Mouse (Mus musculus) G1E (cell line): Measurements from ENCODE around the gene Atp6v0a1. TPM values are rescaled to one million over a fixed set of nuclear protein-coding genes. Genes with fewer than 3 reads are reported as not detected.

Experiments
- ATAC-seq: 2 replicates; pipeline ENCODE4 v1.8.0; 2016; ENCODE audit warnings: mild to moderate bottlenecking; ENCODE audit not compliant: insufficient number of reproducible peaks, poor library complexity, low FRiP score, severe bottlenecking; ENCODE audit errors: extremely low read depth
- DNase-seq: peaks from one replicate; pipeline ENCODE4 v3.0.0; 2012; ENCODE audit warnings: low spot score
- H3K27me3 ChIP-seq: 2 replicates; pipeline ENCODE4 v1.6.1; 2012; ENCODE audit warnings: mild to moderate bottlenecking, low read length, inconsistent platforms; ENCODE audit not compliant: insufficient read depth
- H3K36me3 ChIP-seq: replicated peaks from 2 replicates; pipeline ENCODE3; 2012; ENCODE audit warnings: mild to moderate bottlenecking, inconsistent platforms
- H3K4me1 ChIP-seq: 2 replicates; pipeline ENCODE4 v1.6.1; 2012; ENCODE audit warnings: low read depth, low read length, inconsistent platforms, mixed read lengths; ENCODE audit not compliant: insufficient read depth
- H3K4me3 ChIP-seq: 2 replicates; pipeline ENCODE4 v1.5.1; 2012; ENCODE audit warnings: low read depth, mild to moderate bottlenecking, inconsistent platforms, low read length, moderate library complexity, mixed read lengths
- H3K9me3 ChIP-seq: replicated peaks from 2 replicates; pipeline ENCODE4 v1.6.1; 2012; ENCODE audit warnings: inconsistent platforms
- CTCF ChIP-seq: IDR thresholded peaks from 2 replicates; pipeline ENCODE4 v1.5.1; 2012; ENCODE audit warnings: low read depth, low read length, inconsistent platforms, mixed read lengths
- GATA1 ChIP-seq: IDR thresholded peaks from 2 replicates; pipeline ENCODE4 v1.6.1; 2012; ENCODE audit warnings: borderline replicate concordance, low read length, inconsistent platforms, mixed read lengths
- GATA2 ChIP-seq: IDR thresholded peaks from 2 replicates; pipeline ENCODE4 v1.6.1; 2012; ENCODE audit warnings: low read depth, low read length, inconsistent platforms, borderline replicate concordance
- POLR2AphosphoS5 ChIP-seq: IDR thresholded peaks from 2 replicates; pipeline ENCODE4 v1.6.1; 2012; ENCODE audit warnings: low read depth, low read length, inconsistent platforms; ENCODE audit not compliant: insufficient replicate concordance
- TAL1 ChIP-seq: conservative IDR thresholded peaks from 2 replicates; pipeline ENCODE4 v1.6.1; 2012; ENCODE audit warnings: low read depth, low read length, inconsistent platforms, mixed read lengths
- polyA plus RNA-seq: library from polyadenylated mRNA; stranded (reverse); fragments of >175 nt; gene quantifications from 2 replicates; pipeline ENCODE4 v1.2.3, GENCODE M21; 2012
- total RNA-seq, 2 experiments: library from RNA; stranded (forward) in 1 of 2; stranded (reverse) in 1 of 2; fragments of 200-1000 nt in 1 of 2; fragments of >200 nt in 1 of 2; fragmentation: Nextera tagmentation in 1 of 2; gene quantifications; 2 replicates each; pipeline ENCODE4 v1.2.3; 2014 to 2017

Gene Atp6v0a1
- total and polyA plus RNA-seq, 3 experiments, result 26.3 to 180 (median 77.6) TPM

DNA sequence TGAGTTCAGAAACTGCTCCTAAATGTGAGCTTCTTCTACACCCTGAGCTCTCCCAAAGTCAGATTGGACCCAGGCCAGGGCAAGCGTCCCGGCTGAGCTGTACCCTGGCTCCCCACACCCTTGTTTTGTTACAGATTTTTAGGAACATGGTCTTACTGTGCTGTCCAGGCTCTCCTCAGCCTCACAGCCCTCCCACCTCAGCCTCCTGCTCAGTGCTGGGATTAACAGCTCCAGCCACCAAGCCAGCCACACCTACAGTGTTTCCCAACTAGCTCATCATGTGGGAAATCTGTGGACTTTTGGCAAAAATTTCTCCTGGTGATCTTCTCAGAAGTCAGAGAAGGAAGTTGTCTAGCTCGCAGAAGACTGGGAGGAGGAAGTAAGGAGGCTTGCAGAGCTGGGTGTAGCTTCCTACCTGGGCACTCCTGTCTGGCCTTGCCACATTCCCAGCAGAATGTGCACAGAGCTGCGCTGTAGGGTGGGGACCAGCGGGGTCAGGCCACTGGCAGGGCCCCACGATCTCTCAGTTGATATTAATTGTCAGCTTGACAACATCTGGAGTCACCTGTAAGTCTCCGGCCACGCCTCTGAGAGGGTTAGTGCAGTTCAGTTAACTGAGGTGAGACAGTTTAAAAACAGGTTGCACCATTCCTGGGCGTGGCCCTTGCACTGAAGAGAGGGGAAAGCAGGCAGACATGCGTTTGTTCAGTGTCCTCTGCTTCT lies 43.7 kb downstream of the Atp6v0a1 start:
- TF ChIP-seq TAL1 (no peak), POLR2AphosphoS5 (no peak), GATA1 (no peak)
- H3K4me3 ChIP-seq, result no peak overlapping the region

DNA sequence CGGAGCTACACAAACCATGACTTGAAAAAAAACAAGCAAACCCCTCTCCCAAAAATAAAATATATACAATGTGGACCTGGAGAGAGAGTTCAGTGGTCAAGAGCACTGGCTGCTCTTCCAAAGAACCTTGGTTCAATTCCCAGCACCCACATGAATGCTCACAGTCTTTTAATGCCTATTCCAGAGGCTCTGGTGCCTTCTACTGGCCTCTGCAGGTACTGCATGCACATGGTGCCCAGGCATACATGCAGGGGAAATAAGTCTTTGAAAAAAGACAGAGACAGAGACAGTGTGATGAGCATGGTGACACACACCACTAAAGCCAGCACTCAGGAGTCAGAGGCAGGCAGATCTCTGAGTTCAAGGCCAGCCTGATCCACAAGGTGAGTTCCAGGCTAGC lies 44.7 kb downstream of the Atp6v0a1 start:
- H3K4me3 ChIP-seq, result no peak overlapping the region
- ATAC-seq (no peak), DNase-seq (no peak)
- H3K27me3 ChIP-seq, result no peaks in the 10 kb centered on the region
- no peaks in the 10 kb centered on the region; the same call in 1 of the 2 replicates for H3K9me3 ChIP-seq
- no peak for TF ChIP-seq POLR2AphosphoS5
- TF ChIP-seq TAL1, result no peak
- TF ChIP-seq GATA2, result no peak
- TF ChIP-seq GATA1, result no peak
- no peak for TF ChIP-seq CTCF
- peaks cover 32% of the 10 kb centered on the region for H3K4me1 ChIP-seq
- peaks cover 99% of the 10 kb centered on the region for H3K36me3 ChIP-seq

More for the DNA sequence above, 43.7 kb downstream of the Atp6v0a1 start:
- DNase-seq, result no peak
- peaks cover 98% of the 10 kb centered on the region for H3K36me3 ChIP-seq
- ATAC-seq, result no peak
- no peaks in the 10 kb centered on the region; the same call in 1 of the 2 replicates for H3K9me3 ChIP-seq
- no peaks in the 10 kb centered on the region for H3K27me3 ChIP-seq
- H3K4me1 ChIP-seq, result peaks cover 24% of the 10 kb centered on the region

DNA sequence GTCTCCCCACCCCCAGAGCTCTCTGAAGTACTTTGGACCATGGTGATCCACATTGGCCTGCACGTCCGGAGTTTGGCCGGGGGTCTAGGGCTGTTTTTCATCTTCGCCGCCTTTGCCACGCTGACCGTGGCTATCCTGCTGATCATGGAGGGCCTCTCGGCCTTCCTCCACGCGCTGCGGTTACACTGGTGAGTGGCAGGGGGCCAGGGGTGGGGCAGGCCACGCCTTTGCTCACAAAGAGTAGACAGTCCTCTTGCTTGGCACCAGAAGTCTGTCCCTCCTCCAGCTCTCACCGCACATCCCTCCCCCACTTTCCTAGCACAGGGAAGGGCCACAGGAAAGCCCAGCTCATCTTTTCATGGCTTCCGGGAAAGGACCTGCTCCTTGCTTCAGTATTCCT lies 46.2 kb downstream of the Atp6v0a1 start:
- no peaks in the 10 kb centered on the region for H3K27me3 ChIP-seq
- no peak overlapping the region for H3K4me3 ChIP-seq
- no peak for TF ChIP-seq CTCF
- TF ChIP-seq TAL1, result no peak
- no peak for TF ChIP-seq GATA1
- no peak for TF ChIP-seq GATA2
- ATAC-seq (no peak), DNase-seq (no peak)
- H3K36me3 ChIP-seq, result peaks cover 99% of the 10 kb centered on the region
- no peaks in the 10 kb centered on the region; the same call in 1 of the 2 replicates for H3K9me3 ChIP-seq
- H3K4me1 ChIP-seq, result peaks cover 35% of the 10 kb centered on the region

DNA sequence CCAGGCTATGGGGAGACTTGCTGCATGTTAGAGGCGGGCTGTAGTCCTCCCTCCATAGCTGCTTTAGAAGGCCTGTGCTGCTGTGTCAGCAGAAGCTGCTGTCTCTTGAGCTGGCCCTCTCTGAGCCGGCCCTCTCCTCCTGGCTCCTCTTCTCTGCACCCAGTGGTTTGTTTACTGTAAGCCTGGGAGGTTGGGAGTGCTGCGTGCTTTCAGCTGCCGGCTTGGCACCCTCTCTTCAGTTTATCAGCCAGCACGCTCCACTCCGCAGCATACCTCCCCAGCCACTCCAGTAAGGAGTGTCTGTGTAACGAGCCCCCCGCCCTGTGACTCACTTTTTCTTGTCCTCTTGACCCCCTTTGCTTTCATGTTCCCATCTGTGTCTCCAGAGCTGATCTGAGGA lies 47.6 kb downstream of the Atp6v0a1 start:
- TF ChIP-seq CTCF (no peak), GATA1 (no peak), TAL1 (no peak), GATA2 (no peak), POLR2AphosphoS5 (no peak)
- peaks cover 97% of the 10 kb centered on the region for H3K36me3 ChIP-seq
- ATAC-seq, result no peak
- H3K27me3 ChIP-seq, result no peaks in the 10 kb centered on the region
- H3K9me3 ChIP-seq, result no peaks in the 10 kb centered on the region; the same call in 1 of the 2 replicates
- H3K4me3 ChIP-seq, result no peak overlapping the region
- DNase-seq, result no peak
- peaks cover 39% of the 10 kb centered on the region for H3K4me1 ChIP-seq

DNA sequence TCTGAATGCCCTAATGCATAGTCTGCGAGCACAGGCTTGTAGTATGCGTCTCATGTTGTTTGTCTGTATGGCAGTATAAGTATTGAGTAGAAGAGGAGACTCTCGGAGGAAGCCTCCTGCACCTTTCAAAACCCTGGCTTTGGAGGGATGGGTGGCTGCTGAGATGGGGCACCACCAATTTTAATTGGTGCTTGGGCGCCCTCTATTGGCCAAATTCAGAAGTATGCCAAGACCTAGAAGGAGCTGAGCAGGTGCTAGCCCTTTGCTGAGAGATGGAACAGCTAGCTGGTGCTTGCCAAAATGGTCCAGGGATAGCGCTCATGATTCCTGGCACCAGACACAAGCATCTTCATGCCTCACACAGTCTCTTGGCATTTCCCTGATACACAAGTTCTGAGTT lies 48.6 kb downstream of the Atp6v0a1 start:
- H3K4me1 ChIP-seq, result peaks cover 47% of the 10 kb centered on the region

GRCm38 (mm10) chr11:101058726-101059125 lies 49.5 kb downstream of the Atp6v0a1 start:
- DNase-seq (no peak), ATAC-seq (no peak)
- H3K4me1 ChIP-seq, result peaks cover 51% of the 10 kb centered on the region
- H3K9me3 ChIP-seq, result no peaks in the 10 kb centered on the region; the same call in 1 of the 2 replicates
- H3K4me3 ChIP-seq, result no peak overlapping the region
- peaks cover 97% of the 10 kb centered on the region for H3K36me3 ChIP-seq
- TF ChIP-seq GATA2 (no peak), TAL1 (no peak), POLR2AphosphoS5 (no peak), CTCF (no peak), GATA1 (no peak)
- H3K27me3 ChIP-seq, result no peaks in the 10 kb centered on the region

More for the DNA sequence above, 48.6 kb downstream of the Atp6v0a1 start:
- Histone ChIP-seq H3K4me3 (no peak overlapping the region), H3K27me3 (no peaks in the 10 kb centered on the region), H3K9me3 (no peaks in the 10 kb centered on the region; the same call in 1 of the 2 replicates), H3K36me3 (peaks cover 97% of the 10 kb centered on the region)
- no peak for TF ChIP-seq POLR2AphosphoS5
- TF ChIP-seq GATA2, result no peak
- peak; percentile 39; the same call in 1 of the 2 replicates for TF ChIP-seq CTCF
- no peak for TF ChIP-seq TAL1
- TF ChIP-seq GATA1, result no peak
- ATAC-seq (no peak), DNase-seq (peak; percentile 67)
